Mouse (Mus musculus) thymus, postnatal 4 days (tissue): ENCODE results near the gene Wdr20.

ENCODE experiments used
- DNase-seq: peaks from one replicate; pipeline ENCODE4 v3.0.0; 2021

Gene Wdr20

DNA sequence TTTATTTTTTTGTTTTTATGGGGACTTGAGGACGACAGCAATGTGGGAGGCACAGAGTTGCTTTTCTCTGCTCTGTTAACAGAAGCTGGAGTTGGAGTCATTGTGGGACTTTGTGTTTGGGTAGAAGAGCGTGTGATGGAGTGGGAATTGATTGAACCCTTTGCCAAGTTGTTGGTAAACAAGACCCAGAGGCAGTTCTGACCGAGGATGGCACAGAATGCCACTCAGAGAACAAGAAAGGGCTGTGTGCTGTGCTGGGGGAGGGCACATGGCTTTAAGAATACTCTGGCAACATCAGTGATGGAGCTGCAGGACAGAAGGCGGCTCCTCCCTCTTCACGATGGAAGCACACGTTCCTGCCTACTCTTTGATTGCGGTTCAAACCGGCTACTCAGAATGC, 43.4 kb downstream of the Wdr20 start:
- no peak for DNase-seq

DNA sequence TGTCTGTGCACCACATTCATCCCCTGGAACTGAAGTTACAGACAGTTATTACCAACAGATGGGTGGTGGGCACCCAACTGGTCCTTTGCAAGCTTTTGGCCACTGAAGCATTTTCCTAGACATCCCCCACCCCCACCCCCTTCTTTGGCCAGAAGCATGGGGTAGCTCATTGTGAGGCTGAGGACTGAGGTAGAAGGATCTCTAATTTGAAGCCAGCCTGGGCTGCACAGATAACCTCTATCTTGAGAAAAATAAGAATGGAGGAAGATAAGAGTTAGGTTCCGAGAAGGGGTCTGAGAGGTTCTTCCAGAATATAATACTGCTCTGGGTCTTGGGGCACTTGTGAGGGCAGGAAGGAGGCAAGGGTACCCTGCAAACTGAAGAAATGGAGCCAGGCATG, 44.5 kb downstream of the Wdr20 start:
- DNase-seq = no peak

DNA sequence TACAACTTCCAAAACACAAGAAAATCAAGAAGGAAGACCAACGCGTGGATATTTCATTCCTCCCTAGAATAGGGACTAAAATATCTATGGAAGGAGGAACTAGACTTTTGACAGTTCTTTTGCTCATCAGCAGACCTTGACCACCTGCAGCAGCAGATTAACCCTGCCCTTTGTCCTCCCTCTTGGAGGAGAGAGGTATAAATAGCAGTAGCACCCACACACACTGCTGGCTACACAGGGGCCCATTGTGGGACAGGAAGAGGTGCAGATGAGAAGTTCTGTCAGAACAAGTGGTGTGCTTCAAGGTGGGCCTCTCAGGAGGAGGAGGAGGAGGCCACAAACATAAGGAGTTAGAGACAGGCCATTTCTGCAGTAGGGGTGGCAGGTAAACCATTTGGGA, 46.5 kb downstream of the Wdr20 start:
- no peak for DNase-seq

DNA sequence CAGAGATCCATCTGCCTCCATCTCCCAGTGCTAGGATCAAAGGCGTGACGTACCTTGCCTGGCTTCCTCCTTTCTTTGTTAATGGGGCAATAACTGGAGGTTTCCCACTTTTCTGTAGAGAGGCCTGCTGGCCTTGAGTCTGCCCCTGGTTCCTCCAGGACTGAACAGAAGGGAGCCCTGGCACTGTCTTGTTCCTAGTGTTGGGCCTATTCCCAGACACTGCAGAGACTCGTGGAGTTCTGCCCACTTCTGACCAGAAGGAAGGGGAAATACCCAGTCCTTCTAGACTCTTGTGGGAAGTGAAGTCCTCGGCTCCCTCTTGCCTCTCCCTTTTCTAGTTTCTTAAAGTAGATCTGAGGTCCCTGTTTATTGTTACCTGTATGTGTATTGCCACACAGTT, 48.5 kb downstream of the Wdr20 start:
- DNase-seq = no peak

DNA sequence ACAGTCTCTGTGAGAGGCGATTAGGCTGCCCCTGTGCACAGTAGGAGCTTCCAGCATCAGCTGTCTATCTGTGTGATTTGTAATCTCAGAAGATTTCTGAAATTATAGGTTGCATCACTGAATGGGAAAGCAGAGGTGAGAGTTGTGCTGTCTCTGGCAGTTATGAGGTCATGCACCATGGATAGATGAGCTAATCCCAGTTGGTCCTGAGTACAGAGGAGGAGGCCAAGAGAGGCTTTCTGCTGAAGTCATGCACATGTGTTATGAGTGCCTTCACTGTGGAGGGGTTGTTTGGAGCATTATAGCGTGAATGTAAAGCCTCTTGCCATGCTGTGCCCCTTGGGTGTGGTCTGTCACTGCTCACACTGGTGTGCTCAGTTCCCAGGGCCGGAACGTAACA, 52.8 kb downstream of the Wdr20 start:
- no peak for DNase-seq

DNA sequence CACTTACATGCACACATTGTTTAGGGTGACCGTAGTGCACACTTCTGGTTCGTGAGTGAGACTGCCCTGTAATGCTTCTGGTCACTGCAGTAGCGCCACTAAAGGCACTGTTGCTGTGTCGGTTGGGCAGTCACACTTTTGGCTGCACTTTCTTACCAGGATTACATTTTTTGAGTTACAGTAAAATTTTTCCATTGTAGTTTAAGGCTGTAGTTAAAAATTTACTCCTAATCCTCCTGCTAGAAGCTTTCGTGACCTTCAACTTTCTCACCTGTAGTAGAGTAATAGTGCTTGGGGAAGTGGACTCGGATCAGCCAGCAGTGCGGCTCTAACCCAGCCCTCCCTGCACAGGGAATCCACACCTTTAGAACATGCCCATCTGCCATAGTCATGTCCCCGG, 53.3 kb downstream of the Wdr20 start:
- no peak for DNase-seq

DNA sequence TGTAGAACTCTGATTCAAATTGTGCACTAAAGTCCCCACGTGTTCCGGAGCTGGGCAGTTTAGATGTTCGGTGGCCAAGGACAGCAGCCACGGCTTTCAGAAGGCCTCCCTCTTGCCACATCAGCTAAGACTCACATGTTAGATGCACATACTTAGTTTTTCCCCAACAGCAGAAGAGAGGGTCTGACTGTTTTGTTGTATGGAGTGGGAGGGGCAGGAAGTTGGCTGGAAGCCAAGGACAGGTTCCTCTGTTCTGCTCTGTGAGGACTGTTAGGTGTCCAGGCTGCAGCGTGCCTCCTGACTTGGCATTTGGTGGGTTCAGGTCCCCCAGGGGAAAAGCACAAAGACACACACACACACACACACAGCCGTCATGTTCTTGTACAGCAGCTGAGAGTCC, 57.3 kb downstream of the Wdr20 start:
- DNase-seq = no peak

DNA sequence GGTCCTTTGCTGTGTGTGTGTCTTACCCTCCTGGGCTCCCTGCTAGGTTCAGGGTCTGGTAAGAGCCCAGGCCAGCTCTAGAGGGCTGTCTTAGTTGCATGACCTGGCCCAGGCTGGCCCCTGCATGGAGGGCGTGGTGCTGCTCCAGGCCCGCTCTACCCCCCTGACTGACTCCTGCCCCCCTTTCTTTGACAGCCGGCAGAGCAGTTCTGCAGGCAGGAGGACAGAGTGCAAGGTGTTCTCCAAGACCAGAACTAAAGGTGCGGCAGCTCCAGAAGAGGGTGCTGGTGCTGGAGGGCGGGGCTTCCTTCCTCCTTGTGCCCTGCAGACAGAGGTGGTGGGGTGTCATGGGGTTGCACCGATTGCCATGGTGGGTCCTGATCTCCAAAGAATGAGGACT, 59.0 kb downstream of the Wdr20 start:
- DNase-seq = no peak

DNA sequence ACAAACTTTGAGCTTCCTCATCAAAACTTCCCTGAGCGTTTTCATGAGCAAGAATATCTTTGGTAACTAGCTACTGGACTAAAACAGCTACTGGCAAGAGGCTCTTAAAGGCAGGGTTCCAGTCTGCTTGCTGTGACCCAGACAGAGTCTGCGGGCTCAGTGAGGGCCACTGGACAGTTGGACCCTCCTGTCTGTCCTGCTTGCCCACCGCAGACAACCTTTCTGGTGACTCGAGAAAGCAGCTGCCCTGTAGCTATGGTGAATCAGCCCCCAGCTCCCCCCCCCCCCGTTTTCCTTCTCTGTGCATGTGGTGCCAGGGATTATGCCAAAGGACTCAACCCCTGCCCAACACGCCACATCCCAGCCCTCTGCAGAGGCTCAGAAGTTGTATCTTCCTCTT, 59.5 kb downstream of the Wdr20 start:
- no peak for DNase-seq

DNA sequence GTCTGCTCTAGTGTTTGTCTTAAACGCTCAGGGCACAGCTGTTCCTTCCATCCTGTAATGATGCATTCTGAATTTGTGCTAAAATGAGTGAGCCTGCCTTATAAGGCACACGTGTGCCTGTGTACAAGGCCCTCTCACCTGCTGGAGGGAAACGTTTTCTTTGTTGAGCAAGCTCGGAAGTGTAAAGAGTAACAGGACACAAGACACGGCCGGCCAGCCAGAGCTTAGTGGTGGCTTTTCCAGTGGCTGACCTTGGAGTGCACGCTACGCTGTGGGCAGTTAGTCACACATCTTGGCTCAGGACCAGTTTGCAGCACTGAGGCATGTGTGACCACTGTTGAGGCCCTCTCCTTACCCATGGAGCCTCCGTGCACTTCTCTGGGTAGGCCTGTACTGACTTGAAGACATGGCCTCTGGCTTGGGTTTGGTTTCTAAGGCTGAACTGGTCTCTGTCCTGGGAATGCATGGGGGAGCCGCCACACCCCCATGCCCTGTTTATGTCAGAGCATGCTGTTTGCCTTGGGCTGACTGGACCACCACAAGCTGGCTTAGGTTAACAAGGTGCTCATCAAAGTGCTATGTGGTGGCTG, 60.2 kb downstream of the Wdr20 start:
- no peak for DNase-seq

DNA sequence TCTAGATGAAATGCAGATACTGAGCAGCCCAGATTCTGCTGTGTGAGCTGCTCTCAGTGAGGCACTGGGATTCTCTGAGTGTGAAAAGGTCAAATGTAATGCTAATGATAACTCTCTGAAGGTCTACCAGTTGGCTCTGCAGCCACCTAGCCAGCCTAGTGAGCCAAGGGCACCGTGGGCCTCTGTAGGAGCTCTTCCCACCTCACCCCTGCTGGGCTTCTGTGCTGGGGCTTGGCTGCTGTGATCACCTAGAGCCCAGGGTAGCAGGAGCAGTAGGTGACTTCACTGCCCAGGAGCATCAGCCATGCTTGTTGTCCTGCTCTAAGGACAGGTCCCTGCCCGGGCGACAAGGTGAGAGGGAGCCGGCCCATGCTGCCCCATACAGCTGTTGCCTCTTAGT, 61.5 kb downstream of the Wdr20 start:
- DNase-seq = no peak

DNA sequence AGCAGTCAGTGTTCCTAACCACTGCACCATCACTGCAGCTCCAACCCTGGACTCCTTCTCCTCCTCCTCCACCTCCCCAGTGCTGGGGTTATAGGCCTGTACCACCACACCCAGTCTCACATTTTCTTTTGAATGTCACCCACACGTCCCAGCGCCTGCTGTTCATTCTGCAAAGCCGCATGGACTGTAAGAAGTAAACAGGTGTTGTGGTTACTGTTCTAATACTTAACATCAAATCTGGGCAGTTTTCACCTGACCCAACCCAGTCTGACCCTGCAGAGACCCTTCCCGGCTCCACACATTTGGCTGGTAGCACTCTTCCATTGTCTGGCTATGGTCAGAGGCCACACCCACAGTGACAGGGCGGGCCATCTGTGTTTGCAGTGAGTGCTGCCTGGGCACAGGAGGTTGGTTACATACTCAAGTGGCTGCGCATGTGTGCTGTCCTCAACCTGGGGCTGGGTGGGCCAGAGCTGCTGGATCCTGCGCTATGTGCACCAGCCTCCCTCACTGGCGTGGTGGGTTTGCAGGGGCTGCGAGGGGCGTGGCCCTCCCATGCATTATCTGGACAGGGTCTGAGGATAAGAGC, 64.2 kb downstream of the Wdr20 start:
- DNase-seq = no peak

DNA sequence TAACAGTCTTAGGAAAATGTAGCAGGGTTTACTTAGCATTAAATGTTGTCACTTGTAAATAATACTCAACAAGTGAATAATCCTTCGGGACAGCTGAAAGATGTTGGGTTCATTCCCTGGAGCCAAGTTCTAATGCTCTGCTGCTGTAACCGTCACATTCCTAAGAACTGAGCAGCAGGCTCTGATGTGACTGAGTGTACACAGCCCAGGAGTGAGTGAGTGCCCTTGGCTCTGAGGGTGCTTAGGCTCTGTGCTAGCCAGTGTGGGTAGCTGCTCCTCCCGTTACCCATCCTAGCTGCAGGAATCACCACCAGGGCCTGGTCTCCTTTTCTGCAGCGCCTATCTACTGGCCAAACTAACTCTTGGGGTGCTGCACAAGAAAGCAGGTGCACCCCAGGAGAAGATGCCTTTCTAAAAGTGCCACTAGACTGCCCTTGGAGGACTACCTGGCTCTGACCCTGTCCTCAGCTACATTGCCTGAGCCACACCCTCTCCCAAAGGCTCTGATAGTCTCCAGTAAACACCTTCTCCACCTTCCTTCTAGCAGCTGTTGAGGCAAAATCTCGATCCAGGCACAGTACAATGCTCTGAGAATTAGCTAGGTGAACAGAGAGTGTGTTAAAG, 65.0 kb downstream of the Wdr20 start:
- no peak for DNase-seq

DNA sequence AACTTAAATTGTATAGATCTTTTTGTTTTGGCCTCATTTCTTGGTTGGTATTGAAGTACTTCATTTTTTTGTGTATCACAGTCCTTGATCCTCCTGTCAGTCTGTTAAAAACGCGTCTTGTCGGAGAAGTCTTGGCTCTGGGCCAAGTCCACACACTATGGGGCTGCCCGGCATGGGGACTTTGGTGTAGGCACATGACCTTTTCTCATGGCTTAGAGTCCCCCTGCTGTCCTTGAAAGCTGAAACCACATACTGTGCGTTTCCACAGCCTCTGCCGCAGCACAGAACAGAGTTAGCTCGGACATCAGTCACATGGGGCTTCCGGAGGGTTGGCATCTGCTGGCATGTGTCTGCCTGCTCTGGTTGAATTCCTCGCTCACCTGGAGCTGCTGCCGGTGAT, 66.5 kb downstream of the Wdr20 start:
- no peak for DNase-seq

DNA sequence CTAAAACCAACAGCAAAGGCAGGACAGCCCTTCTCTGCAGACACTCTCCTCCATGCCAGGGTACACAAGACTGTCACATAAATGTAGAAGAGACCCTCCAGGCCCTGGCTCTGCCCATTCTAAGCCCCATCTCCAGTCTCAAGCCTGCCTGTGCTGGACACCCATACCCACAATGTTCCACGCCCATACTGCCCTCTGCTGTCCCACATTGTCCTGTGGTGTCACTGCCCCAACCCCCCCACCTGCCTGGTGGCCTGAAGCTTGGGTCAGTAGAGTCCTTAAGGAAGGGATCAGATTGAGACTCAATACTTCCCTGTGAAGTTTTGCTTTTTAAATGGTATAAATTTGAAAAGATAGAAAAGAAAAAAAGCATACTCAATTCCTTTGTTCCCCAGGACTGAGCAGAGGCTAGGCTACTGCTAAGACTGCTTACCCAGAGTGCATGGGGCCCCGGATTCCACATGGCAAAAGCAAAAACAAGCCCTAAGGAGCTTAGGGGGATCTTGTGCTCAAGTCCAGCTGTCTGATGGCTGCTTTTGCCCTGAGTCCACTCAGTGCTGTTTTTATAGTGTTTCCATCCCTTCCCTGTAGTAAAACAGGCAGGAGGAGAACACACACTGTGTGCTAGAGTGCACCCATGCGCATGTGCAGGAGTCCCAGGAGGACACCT, 68.7 kb downstream of the Wdr20 start:
- DNase-seq = no peak

DNA sequence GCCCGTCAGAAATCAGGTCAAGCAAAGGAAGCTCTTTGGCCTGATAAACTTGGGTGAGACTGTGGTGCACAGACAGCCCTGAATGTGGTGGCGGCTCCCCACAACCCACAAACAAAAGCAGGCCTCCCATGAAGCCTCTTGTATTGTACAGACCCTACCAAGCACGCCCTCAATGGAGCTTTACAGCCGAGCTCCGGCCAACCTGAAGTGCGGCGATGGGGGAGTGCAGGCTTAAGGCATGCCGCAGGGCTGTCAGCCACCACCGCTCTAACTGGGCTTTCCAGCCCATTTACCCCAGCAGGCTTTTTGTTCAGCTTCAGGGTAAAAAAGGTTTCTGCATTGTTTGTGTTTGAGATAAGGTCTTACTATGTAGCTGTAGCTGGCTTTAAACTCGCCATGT, 70.7 kb downstream of the Wdr20 start:
- no peak for DNase-seq

DNA sequence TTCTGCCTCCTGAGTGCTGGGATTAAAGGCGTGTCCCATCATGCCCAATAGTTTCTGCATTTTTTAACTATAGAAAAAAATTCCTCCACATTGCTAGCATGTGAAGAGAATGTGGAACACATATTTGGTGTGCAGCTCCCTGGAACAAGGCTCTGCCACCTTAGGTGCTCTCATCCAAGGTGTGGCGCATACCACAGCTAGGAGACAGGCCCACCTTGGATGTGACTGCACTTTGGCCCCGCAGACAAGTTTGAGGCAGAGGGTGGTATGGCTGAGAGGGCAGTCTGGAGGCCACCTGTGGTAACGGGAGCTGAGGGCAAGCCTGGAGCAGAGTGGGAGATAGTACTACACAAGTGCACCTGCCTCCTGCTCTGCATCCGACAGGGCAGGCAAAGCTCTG, 71.1 kb downstream of the Wdr20 start:
- DNase-seq = no peak

DNA sequence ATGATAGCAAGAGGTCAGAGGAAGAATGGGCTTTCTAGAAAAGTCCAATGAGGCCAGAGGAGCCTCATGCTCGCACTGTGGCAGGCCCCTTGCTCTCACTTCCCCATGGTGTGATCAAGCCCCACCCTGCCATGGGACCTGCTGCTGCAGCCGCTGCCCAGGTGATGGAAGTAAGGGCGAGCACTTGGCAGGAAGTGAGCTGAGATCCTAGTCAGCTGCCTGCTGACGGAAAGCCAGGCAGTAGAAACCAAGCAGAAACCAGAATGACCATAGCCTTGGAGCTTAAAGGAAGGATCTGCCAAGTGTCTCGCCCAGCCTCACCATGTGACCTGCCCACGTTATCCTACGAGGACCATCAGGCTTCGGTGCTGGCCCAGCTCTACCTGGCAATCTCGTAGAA, 75.4 kb downstream of the Wdr20 start:
- DNase-seq = no peak

DNA sequence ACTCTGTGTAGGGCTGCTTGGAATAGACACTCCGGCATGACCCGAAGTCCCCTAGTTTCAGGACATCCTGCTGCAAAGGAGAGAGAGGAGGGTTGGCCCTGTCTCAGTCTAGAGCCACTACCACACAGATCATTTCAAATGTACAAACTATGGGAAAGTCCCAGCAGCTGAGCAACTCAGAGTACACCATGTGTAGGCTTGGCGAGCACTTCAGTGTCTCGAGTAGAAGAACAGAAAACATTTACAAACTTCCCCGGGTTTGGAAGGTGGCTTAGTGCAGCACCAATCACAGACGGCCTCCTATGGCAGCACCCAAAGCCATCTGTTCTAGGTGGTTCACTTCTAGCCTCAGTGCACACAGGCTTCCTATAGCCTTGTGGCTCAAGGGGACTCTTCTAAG, 75.9 kb downstream of the Wdr20 start:
- no peak for DNase-seq

DNA sequence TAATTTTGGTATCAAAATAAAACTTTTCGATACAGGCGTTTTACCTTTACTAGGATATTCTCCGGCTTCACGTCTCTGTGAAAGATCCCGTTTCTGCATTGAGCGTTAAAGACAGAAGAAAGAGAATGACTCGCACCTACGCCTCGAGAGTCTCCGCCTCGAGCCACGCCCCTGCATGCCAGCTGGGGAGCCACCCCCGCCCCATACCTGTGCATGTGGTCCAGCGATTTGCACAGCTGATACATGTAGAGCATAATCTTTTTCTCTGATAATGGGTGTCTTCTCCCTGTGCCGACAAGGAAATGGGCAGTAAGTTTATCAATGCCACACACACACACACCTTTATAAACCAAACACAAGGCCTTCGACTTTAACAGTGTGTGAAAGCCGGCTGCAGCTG, 77.2 kb downstream of the Wdr20 start:
- DNase-seq = no peak

DNA sequence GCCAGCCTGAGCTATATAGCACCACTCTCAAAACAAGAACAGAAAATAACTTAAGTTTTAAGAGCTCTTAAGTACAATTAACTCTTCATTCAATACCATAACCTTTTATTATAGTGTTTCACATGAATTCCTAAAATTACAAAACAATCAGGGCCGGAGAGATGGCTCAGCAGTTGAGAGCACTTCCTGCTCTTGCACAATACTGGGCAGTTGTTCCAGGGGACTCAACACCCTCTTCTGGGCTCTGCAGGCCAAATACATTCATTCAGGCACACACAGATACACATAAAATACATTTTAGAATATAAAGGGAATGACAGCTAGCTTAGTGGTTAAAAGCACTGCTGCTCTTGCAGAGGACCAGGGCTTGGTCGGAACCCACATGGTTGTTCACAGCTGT, 79.1 kb downstream of the Wdr20 start:
- no peak for DNase-seq

DNA sequence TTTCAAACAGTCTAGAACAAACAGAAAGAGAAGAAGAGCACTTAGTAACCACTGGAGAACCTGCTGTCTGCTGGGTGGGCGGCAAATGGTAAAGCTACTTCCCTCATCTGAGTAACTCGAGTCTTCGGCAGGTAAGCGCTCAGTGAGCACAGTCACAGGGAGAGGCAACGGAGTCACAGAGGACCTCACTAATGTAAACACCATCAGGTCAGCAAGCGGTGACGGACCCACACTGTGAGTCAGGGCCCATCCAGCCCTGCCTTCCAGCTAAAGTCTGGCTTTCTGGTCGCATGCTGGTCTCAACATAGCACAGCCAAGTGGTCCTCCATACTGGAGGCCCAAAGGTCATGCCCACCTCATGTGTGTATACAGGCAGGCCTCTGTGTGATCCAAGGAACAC, 81.6 kb downstream of the Wdr20 start:
- DNase-seq = no peak

DNA sequence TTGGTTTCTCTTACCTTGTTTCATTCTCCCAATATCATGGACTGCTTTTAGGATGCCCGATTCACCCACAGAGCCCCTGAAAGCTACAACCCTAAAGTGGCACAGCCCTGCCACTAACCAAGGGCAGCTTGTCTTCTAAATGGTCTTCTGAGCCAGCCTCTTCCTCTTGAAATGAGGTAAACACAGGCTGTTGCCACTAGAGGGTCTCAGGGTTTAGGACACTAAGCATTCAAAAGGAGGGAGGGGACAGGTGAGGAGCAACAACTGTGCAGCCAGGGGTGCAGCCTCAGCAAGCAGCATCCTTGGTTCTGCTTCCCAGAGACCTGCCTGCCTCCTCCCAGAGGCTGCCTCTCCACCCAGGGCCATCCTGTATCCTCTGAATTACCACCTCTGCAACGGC, 84.0 kb downstream of the Wdr20 start:
- DNase-seq = no peak

DNA sequence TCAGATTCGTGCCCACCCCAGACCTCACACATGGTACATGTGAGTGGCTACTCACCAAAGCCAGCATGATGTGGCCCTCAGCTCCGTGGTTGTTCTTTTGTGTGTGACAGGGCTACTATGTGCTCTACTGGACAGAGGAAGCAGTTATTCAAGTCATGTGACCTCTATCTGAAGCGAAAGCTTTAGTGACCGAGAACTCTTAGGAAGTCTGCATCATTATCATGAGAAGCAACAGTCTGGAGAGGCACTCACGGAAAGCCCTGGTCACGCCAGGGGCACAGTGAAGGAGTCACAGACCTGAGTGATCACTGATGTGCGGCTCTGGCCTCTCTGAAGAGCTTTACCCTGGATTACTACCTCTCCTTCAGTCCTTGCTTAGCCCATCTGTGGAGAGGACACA, 84.6 kb downstream of the Wdr20 start:
- DNase-seq = no peak

DNA sequence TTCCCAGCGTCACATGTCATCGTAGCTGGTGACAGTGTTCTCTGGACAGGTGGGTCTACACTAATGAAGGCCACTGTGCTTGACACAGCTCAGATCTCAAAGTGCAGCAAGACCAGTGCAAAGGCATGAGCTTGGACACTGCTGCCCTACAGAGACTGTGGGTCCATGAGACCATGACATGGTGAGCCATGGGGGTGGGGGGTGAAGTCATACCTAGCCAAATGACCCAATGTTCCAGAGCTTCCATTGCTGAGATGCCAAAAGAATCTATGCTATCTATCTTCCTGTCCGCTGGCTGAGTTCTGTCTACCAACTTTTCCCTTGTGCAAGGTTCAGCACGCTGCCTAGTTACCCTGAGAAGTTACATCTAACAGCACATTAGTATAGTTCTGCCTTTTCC, 91.2 kb downstream of the Wdr20 start:
- no peak for DNase-seq
